Mouse (Mus musculus): ENCODE data around the gene C87414. TPM values are rescaled to one million over a fixed set of nuclear protein-coding genes. Genes with fewer than 3 reads are reported as not detected.
"Not testable (repeated sequence)": the region's sequence is repeated elsewhere in the genome, so short reads cannot be mapped to it uniquely, and the experiment has no call there.

The C87414 gene
- not detected in 2 replicates for polyA plus RNA-seq (2015; fragmentation: Nextera tagmentation; extraction: Ambion mirVana)

- H3K4me3 ChIP-seq: not testable (repeated sequence)
These were observed at the start of gene C87414 for GRCm38 (mm10) chr5:93671451-93671850. C87414 (minus strand) TSS chr5:93671551.

DNA sequence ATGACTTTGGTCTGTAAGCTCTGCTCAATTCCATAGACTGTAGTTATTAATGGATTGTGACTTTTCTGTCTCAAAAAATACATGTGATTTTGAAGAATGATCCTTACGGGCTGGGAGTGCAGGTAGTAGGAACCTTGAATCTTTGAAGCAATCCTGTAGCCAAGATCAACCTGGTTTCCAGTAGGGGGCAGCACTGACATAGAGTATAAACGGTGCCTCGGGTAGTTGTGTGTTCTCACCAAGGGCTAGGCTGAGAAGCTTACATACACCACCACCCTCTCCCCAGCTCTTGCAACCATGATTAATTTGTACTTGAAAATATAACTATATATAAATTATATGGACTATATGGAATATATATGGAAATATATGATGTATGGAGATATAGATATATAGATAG, 13.3 kb upstream of the C87414 start:
- not testable (repeated sequence) for H3K9me3 ChIP-seq; ATAC-seq (ENCODE audit: low FRiP score, low read depth)

More at GRCm38 (mm10) chr5:93671451-93671850, at the start of gene C87414:
- H3K9me3 ChIP-seq; H3K4me2 ChIP-seq (replicated peaks); H3K27me3 ChIP-seq; H3K4me1 ChIP-seq; H3K9ac ChIP-seq; H3K27ac ChIP-seq; ATAC-seq (ENCODE audit: low FRiP score, low read depth); H3K36me3 ChIP-seq: not testable (repeated sequence)
- no CpG with 5 or more reads among the region's 3 CpGs for WGBS

More for the DNA sequence above, 13.3 kb upstream of the C87414 start:
- not testable (repeated sequence) for H3K4me3 ChIP-seq; H3K36me3 ChIP-seq; H3K4me2 ChIP-seq (replicated peaks); H3K27ac ChIP-seq; H3K9ac ChIP-seq; H3K27me3 ChIP-seq; H3K4me1 ChIP-seq
- 78% methylated on average over 3 of the region's 3 CpGs for WGBS

Other genes with a start within 250 kb of the C87414 start
- not detected in 2 replicates for gene Gm16427, start 131.4 kb downstream of the C87414 start, polyA plus RNA-seq (2015; fragmentation: Nextera tagmentation; extraction: Ambion mirVana)
- gene Gm7792, start 172.2 kb upstream of the C87414 start, polyA plus RNA-seq (2015; fragmentation: Nextera tagmentation; extraction: Ambion mirVana): not detected in 2 replicates